Mouse (Mus musculus) forebrain, embryonic 16.5 days (tissue): ENCODE data around the gene Myrf. TPM values are rescaled to one million over a fixed set of nuclear protein-coding genes. Genes with fewer than 3 reads are reported as not detected.

Experiments
- ATAC-seq: fragments of 200-750 bp; cut with Nextera tagmentation; 2 replicates; pipeline ENCODE4 v1.8.0; 2017; ENCODE audit warnings: mild to moderate bottlenecking, moderate library complexity
- H3K27ac ChIP-seq: fragments of 300-500 bp; sonication (generic); 2 replicates; pipeline ENCODE4 v1.5.1; 2014; ENCODE audit warnings: low read length, control low read depth
- H3K27me3 ChIP-seq: fragments of 300-500 bp; sonication (generic); replicated peaks from 2 replicates; pipeline ENCODE4 v1.6.1; 2014; ENCODE audit warnings: low read length; ENCODE audit not compliant: control insufficient read depth, insufficient read depth
- H3K36me3 ChIP-seq: fragments of 300-500 bp; sonication (generic); 2 replicates; pipeline ENCODE4 v1.6.1; 2014; ENCODE audit not compliant: control insufficient read depth, insufficient read depth
- H3K4me1 ChIP-seq: fragments of 300-500 bp; sonication (generic); replicated peaks from 2 replicates; pipeline ENCODE4 v1.6.1; 2014; ENCODE audit warnings: low read length; ENCODE audit not compliant: control insufficient read depth, insufficient read depth
- H3K4me2 ChIP-seq: fragments of 300-500 bp; sonication (generic); 2 replicates; pipeline ENCODE4 v1.6.1; 2014; ENCODE audit warnings: mild to moderate bottlenecking, low read length, control low read depth
- H3K4me3 ChIP-seq: fragments of 300-500 bp; sonication (generic); replicated peaks from 2 replicates; pipeline ENCODE4 v1.5.1; 2014; ENCODE audit warnings: mild to moderate bottlenecking, low read length, control low read depth
- H3K9ac ChIP-seq: fragments of 300-500 bp; sonication (generic); replicated peaks from 2 replicates; pipeline ENCODE4 v1.6.1; 2014; ENCODE audit warnings: low read depth, low read length, control low read depth
- H3K9me3 ChIP-seq: fragments of 300-500 bp; sonication (generic); 2 replicates; pipeline ENCODE4 v1.6.1; 2016; ENCODE audit warnings: low read length; ENCODE audit not compliant: control insufficient read depth
- WGBS: fragments of 180-500 bp; shearing (Covaris S2); extraction: QIAGEN DNeasy Blood & Tissue Kit; methylation state at CpG from one replicate; pipeline ENCODE4 v1.1.7; 2014; 5-methylcytosine and 5-hydroxymethylcytosine counted together
- polyA plus RNA-seq: library from polyadenylated mRNA; unstranded; fragments of >200 nt; fragmentation: Nextera tagmentation; extraction: Ambion mirVana; gene quantifications from 2 replicates; pipeline ENCODE4 v1.2.1, GENCODE M21; 2015

Gene Myrf
- polyA plus RNA-seq, 1 experiment from 2014 or later, result 0.30 TPM

GRCm38 (mm10) chr19:10181225-10181624 lies 59.3 kb downstream of the Myrf start:
- no peaks in the 10 kb centered on the region for H3K9me3 ChIP-seq
- H3K27ac ChIP-seq, result no peak overlapping the region
- peaks cover 6% of the 10 kb centered on the region for H3K36me3 ChIP-seq
- H3K4me3 ChIP-seq, result no peak overlapping the region
- H3K27me3 ChIP-seq, result no peaks in the 10 kb centered on the region
- H3K9ac ChIP-seq, result no peak overlapping the region
- no peak overlapping the region for H3K4me2 ChIP-seq
- H3K4me1 ChIP-seq, result peaks cover 26% of the 10 kb centered on the region
- no peak for ATAC-seq
- 82% methylated on average over 7 of the region's 7 CpGs for WGBS

- Histone ChIP-seq H3K9ac (no peak overlapping the region), H3K4me1 (no peaks in the 10 kb centered on the region), H3K36me3 (no peaks in the 10 kb centered on the region), H3K4me2 (no peak overlapping the region), H3K4me3 (no peak overlapping the region), H3K9me3 (no peaks in the 10 kb centered on the region), H3K27ac (no peak overlapping the region), H3K27me3 (no peaks in the 10 kb centered on the region)
- 80% methylated on average over 7 of the region's 7 CpGs for WGBS
- no peak for ATAC-seq
These were observed 63.6 kb downstream of the Myrf start for GRCm38 (mm10) chr19:10176941-10177372.

GRCm38 (mm10) chr19:10176477-10176876 lies 64.1 kb downstream of the Myrf start:
- Histone ChIP-seq H3K27ac (no peak overlapping the region), H3K4me1 (no peaks in the 10 kb centered on the region), H3K9me3 (no peaks in the 10 kb centered on the region), H3K36me3 (no peaks in the 10 kb centered on the region), H3K27me3 (no peaks in the 10 kb centered on the region), H3K4me3 (no peak overlapping the region), H3K9ac (no peak overlapping the region), H3K4me2 (no peak overlapping the region)
- no peak for ATAC-seq
- WGBS, result 55% methylated on average over 1 of the region's 1 CpGs

GRCm38 (mm10) chr19:10174956-10175355 lies 65.6 kb downstream of the Myrf start:
- Histone ChIP-seq H3K9me3 (no peaks in the 10 kb centered on the region), H3K27ac (no peak overlapping the region), H3K4me3 (no peak overlapping the region), H3K36me3 (no peaks in the 10 kb centered on the region), H3K27me3 (no peaks in the 10 kb centered on the region), H3K4me1 (no peaks in the 10 kb centered on the region), H3K9ac (no peak overlapping the region), H3K4me2 (no peak overlapping the region)
- WGBS, result 88% methylated on average over 4 of the region's 4 CpGs
- ATAC-seq, result no peak

GRCm38 (mm10) chr19:10173844-10174539 lies 66.6 kb downstream of the Myrf start:
- Histone ChIP-seq H3K4me1 (no peaks in the 10 kb centered on the region), H3K9me3 (no peaks in the 10 kb centered on the region), H3K4me3 (no peak overlapping the region), H3K4me2 (no peak overlapping the region), H3K9ac (no peak overlapping the region), H3K36me3 (no peaks in the 10 kb centered on the region), H3K27ac (no peak overlapping the region), H3K27me3 (no peaks in the 10 kb centered on the region)
- ATAC-seq, result no peak
- 94% methylated on average over 7 of the region's 7 CpGs for WGBS

GRCm38 (mm10) chr19:10173116-10173718 lies 67.3 kb downstream of the Myrf start:
- Histone ChIP-seq H3K27me3 (no peaks in the 10 kb centered on the region), H3K36me3 (no peaks in the 10 kb centered on the region), H3K9ac (no peak overlapping the region), H3K4me1 (no peaks in the 10 kb centered on the region), H3K27ac (no peak overlapping the region), H3K9me3 (no peaks in the 10 kb centered on the region), H3K4me3 (no peak overlapping the region), H3K4me2 (no peak overlapping the region)
- ATAC-seq, result no peak
- 93% methylated on average over 5 of the region's 5 CpGs for WGBS

- Histone ChIP-seq H3K9ac (no peak overlapping the region), H3K36me3 (no peaks in the 10 kb centered on the region), H3K4me3 (no peak overlapping the region), H3K27ac (no peak overlapping the region), H3K4me2 (no peak overlapping the region), H3K9me3 (no peaks in the 10 kb centered on the region), H3K4me1 (no peaks in the 10 kb centered on the region), H3K27me3 (no peaks in the 10 kb centered on the region)
- no peak for ATAC-seq
These were observed 68.7 kb downstream of the Myrf start for GRCm38 (mm10) chr19:10171846-10172245.

GRCm38 (mm10) chr19:10171359-10171758 lies 69.2 kb downstream of the Myrf start:
- ATAC-seq, result no peak
- no peaks in the 10 kb centered on the region for H3K9me3 ChIP-seq
- H3K4me1 ChIP-seq, result no peaks in the 10 kb centered on the region
- WGBS, result 85% methylated on average over 7 of the region's 7 CpGs
- H3K4me2 ChIP-seq, result no peak overlapping the region
- no peak overlapping the region for H3K27ac ChIP-seq
- H3K27me3 ChIP-seq, result no peaks in the 10 kb centered on the region
- no peak overlapping the region for H3K9ac ChIP-seq
- H3K36me3 ChIP-seq, result no peaks in the 10 kb centered on the region
- H3K4me3 ChIP-seq, result no peak overlapping the region

- Histone ChIP-seq H3K9ac (no peak overlapping the region), H3K27me3 (no peaks in the 10 kb centered on the region), H3K4me1 (no peaks in the 10 kb centered on the region), H3K4me3 (no peak overlapping the region), H3K36me3 (no peaks in the 10 kb centered on the region), H3K4me2 (no peak overlapping the region), H3K9me3 (no peaks in the 10 kb centered on the region), H3K27ac (no peak overlapping the region)
- no peak for ATAC-seq
- 21% methylated on average over 1 of the region's 1 CpGs for WGBS
These were observed 70.1 kb downstream of the Myrf start for GRCm38 (mm10) chr19:10170466-10170865.
